In the genomic region with DNA sequence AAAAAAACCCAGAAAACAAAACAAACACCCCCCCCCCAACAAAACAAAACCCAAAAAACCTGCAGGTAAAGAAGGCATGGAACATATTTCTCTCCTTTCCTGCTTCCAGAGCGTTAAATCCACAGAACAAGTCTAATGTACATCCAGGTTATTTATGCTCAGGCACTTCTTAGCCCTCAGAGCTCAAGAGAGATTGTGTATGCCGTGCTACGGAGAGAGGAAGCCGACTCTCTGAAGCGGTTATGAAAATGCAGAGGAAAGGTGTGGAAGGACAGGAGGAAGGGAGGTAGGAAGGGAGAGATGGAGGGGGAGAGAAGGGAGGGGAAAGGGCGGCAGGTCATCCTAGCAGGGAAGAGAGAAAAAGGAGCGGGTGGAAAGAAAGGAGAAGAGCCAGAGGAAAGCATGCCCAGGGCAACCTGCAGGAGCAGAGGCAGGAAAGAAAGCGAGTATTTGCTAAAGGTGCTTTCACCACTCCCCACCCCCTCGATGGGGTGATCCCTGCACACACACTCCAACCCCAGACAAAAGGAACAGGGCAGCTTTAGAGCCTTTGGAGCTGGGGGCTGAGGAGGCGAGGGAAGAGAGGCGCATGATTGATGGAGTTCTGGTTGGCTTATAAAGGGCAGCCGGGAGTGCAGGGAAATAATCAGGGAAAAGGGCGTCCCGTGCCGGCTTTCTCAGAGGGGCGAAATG, we compare ENCODE assay signal across 9 mouse cellular contexts.
DNase-seq lines count a peak whose midpoint lies in the region; ATAC-seq and TF ChIP-seq lines count a peak whose summit lies in the region.
"Had no signal": no experiment of that assay in that cellular context is flagged by ENCODE, and none has a peak within 500 bp of the region (broad histone marks: within the 10 kb centered on the region; RNA-seq: fewer than 3 reads in every experiment).

No protein-coding gene starts in this region.

- WGBS in heart, embryonic 14.5 days: 6% methylated on average over 16 of the region's 16 CpGs
- WGBS in embryonic facial prominence, embryonic 14.5 days: 5% methylated on average over 16 of the region's 16 CpGs
- WGBS in kidney, postnatal 0 days: 3% methylated on average over 16 of the region's 16 CpGs

- ATAC-seq in heart, embryonic 14.5 days (ENCODE audit: insufficient number of reproducible peaks, insufficient read depth, low FRiP score, low read depth): 0 out of 2 replicates have a peak, but pooled peaks have one; percentile 17
- no peak for ATAC-seq in embryonic facial prominence, embryonic 14.5 days (ENCODE audit: low read depth)
- ATAC-seq in kidney, postnatal 0 days (replicated peaks; ENCODE audit: low FRiP score, low read depth): peak; percentile 33; the same call in 1 of the 2 replicates
- ATAC-seq in inflammation-experienced regulatory T-cells, adult 6 months: no peak
- no peak for ATAC-seq in megakaryocyte progenitor cell, adult 5-6 weeks (replicated peaks; ENCODE audit: poor library complexity)

- H3K9me3 ChIP-seq in heart, embryonic 14.5 days (ENCODE audit: control insufficient read depth, low read length): peaks cover 5% of the 10 kb centered on the region; the same call in 1 of the 2 replicates
- H3K9me3 ChIP-seq in embryonic facial prominence, embryonic 14.5 days (ENCODE audit: control insufficient read depth, low read length): peaks cover 8% of the 10 kb centered on the region
- H3K9me3 ChIP-seq in kidney, postnatal 0 days (replicated peaks; ENCODE audit: low read length): no peaks in the 10 kb centered on the region

- H3K4me3 ChIP-seq in heart, embryonic 14.5 days (ENCODE audit: control insufficient read depth in 1 of 2, insufficient read depth in 1 of 2, low read depth in 1 of 2, low read length in 2 of 2): peak overlapping the region; percentile 29 to 43
- peak overlapping the region; percentile 25 for H3K4me3 ChIP-seq in embryonic facial prominence, embryonic 14.5 days (ENCODE audit: low read depth, low read length)
- H3K4me3 ChIP-seq in kidney, postnatal 0 days (replicated peaks; ENCODE audit: low read depth, low read length): peak overlapping the region; percentile 35

- no peak for DNase-seq in heart, adult 9 months (ENCODE audit: low spot score in 2 of 2)
- no peak for DNase-seq in embryonic facial prominence, embryonic 14.5 days (ENCODE audit: low spot score)
- peak; percentile 84 for DNase-seq in kidney, postnatal 0 days (ENCODE audit: low spot score)
- peak; percentile 69 for DNase-seq in neural tube, embryonic 10.5 days (ENCODE audit: extremely low spot score, low spot score)
- DNase-seq in spleen, postnatal 36 days (ENCODE audit: low spot score in 2 of 2): no peak

- H3K27ac ChIP-seq in heart, embryonic 14.5 days (replicated peaks in 1 of 2; ENCODE audit: control insufficient read depth in 1 of 2, insufficient read depth in 1 of 2, low read depth in 2 of 2, low read length in 2 of 2): no peak overlapping the region
- no peak overlapping the region for H3K27ac ChIP-seq in embryonic facial prominence, embryonic 14.5 days (replicated peaks; ENCODE audit: low read depth, low read length)
- peak overlapping the region; percentile 73 for H3K27ac ChIP-seq in kidney, postnatal 0 days

- H3K36me3 ChIP-seq in heart, embryonic 14.5 days (ENCODE audit: control insufficient read depth, insufficient read depth, low read length): no peaks in the 10 kb centered on the region
- H3K36me3 ChIP-seq in embryonic facial prominence, embryonic 14.5 days (ENCODE audit: control insufficient read depth, insufficient read depth, low read length): no peaks in the 10 kb centered on the region
- H3K36me3 ChIP-seq in kidney, postnatal 0 days (ENCODE audit: insufficient read depth, low read length): no peaks in the 10 kb centered on the region
- H3K36me3 ChIP-seq: G1E had no signal

- peaks cover 5 to 12% of the 10 kb centered on the region in 2 experiments; a peak in 3 of 4 replicates for H3K4me1 ChIP-seq in heart, embryonic 14.5 days (ENCODE audit: control insufficient read depth in 2 of 2, insufficient read depth in 2 of 2, low read length in 2 of 2)
- H3K4me1 ChIP-seq in embryonic facial prominence, embryonic 14.5 days (ENCODE audit: control insufficient read depth, insufficient read depth, low read length): peaks cover 4% of the 10 kb centered on the region
- 0 out of 2 replicates have a peak, but pooled peaks cover 5% of the 10 kb centered on the region for H3K4me1 ChIP-seq in kidney, postnatal 0 days (replicated peaks; ENCODE audit: insufficient read depth, low read length)

- no peaks in the 10 kb centered on the region for H3K27me3 ChIP-seq in heart, embryonic 14.5 days (ENCODE audit: control insufficient read depth, insufficient read depth, low read length)
- 0 out of 2 replicates have a peak, but pooled peaks cover 6% of the 10 kb centered on the region for H3K27me3 ChIP-seq in embryonic facial prominence, embryonic 14.5 days (replicated peaks; ENCODE audit: control insufficient read depth, insufficient read depth, low read length)
- no peaks in the 10 kb centered on the region for H3K27me3 ChIP-seq in kidney, postnatal 0 days (ENCODE audit: insufficient read depth, low read length)

- TF ChIP-seq CTCF in kidney, postnatal 0 days (IDR thresholded peaks at IDR 0.05; ENCODE audit: low read depth): no peak

- peak overlapping the region; percentile 31; the same call in 1 of the 2 replicates for H3K9ac ChIP-seq in heart, embryonic 14.5 days (ENCODE audit: low read length)
- peak overlapping the region; percentile 46; the same call in 1 of the 2 replicates for H3K9ac ChIP-seq in embryonic facial prominence, embryonic 14.5 days (ENCODE audit: low read depth, low read length)
- peak overlapping the region; percentile 57 for H3K9ac ChIP-seq in kidney, postnatal 0 days (ENCODE audit: low read depth, low read length)

- peak overlapping the region; percentile 64 for H3K4me2 ChIP-seq in heart, embryonic 14.5 days (ENCODE audit: low read length)
- H3K4me2 ChIP-seq in embryonic facial prominence, embryonic 14.5 days (ENCODE audit: low read depth, low read length): peak overlapping the region; percentile 57
- peak overlapping the region; percentile 75 for H3K4me2 ChIP-seq in kidney, postnatal 0 days (ENCODE audit: low read length)

Comparison
In these comparisons a context has a peak if more than half of its experiments do, and no peak if none do; other contexts are left out.
1. ATAC-seq: peak in heart, embryonic 14.5 days (single experiment) and kidney, postnatal 0 days (single experiment); none in embryonic facial prominence, embryonic 14.5 days (single experiment), inflammation-experienced regulatory T-cells, adult 6 months (single experiment) and megakaryocyte progenitor cell, adult 5-6 weeks (single experiment).
2. DNase-seq: peak in kidney, postnatal 0 days (single experiment) and neural tube, embryonic 10.5 days (single experiment); none in heart, adult 9 months (0 of 2), embryonic facial prominence, embryonic 14.5 days (single experiment) and spleen, postnatal 36 days (0 of 2).
3. Peak in every context shown above with its lines, with median percentiles within 50 percentile points of each other: H3K4me2 ChIP-seq, H3K4me3 ChIP-seq and H3K9ac ChIP-seq.